Mouse (Mus musculus) embryonic fibroblast, embryonic 13.5 days (primary cell): ENCODE measurements around the gene Gga2.

Source experiments
- CTCF ChIP-seq: IDR thresholded peaks from 2 replicates; pipeline ENCODE4 v1.5.1; 2011; ENCODE audit warnings: mild to moderate bottlenecking, control low read depth, low read length, moderate library complexity, borderline replicate concordance; ENCODE audit not compliant: insufficient read depth
- POLR2A ChIP-seq: IDR thresholded peaks from 2 replicates; pipeline ENCODE4 v1.6.1; 2011; ENCODE audit warnings: low read depth, mild to moderate bottlenecking, control low read depth, low read length, moderate library complexity

- TF ChIP-seq CTCF (no peak), POLR2A (no peak)
Measured at GRCm38 (mm10) chr7:121970250-121970649, 50.8 kb downstream of the Gga2 start.
